Mouse (Mus musculus) granulocyte monocyte progenitor cell, adult 5-6 weeks (primary cell): ENCODE measurements around the gene Nudt9. TPM values are rescaled to one million over a fixed set of nuclear protein-coding genes. Genes with fewer than 3 reads are reported as not detected.
"Not testable (repeated sequence)": the region's sequence is repeated elsewhere in the genome, so short reads cannot be mapped to it uniquely, and the experiment has no call there.

ENCODE experiments used
- ATAC-seq: replicated peaks from 2 replicates; pipeline ENCODE4 v1.8.0; 2016; ENCODE audit warnings: mild to moderate bottlenecking, moderate TSS enrichment, inconsistent platforms; ENCODE audit not compliant: poor library complexity, severe bottlenecking
- total RNA-seq, 2 experiments: library from RNA; stranded (forward) in 1 of 2; stranded (reverse) in 1 of 2; fragments of 200-712, 200-1000 nt in 1 of 2; fragments of >200 nt in 1 of 2; fragmentation: Nextera tagmentation in 1 of 2; gene quantifications; 2 replicates each; pipeline ENCODE4 v1.2.3; 2014 to 2017

Nudt9 gene
- total RNA-seq (2014; fragmentation: Nextera tagmentation) (21.3 and 32.5 TPM in 2 replicates), total RNA-seq (2017) (37.4 and 43.8 TPM in 2 replicates)

DNA sequence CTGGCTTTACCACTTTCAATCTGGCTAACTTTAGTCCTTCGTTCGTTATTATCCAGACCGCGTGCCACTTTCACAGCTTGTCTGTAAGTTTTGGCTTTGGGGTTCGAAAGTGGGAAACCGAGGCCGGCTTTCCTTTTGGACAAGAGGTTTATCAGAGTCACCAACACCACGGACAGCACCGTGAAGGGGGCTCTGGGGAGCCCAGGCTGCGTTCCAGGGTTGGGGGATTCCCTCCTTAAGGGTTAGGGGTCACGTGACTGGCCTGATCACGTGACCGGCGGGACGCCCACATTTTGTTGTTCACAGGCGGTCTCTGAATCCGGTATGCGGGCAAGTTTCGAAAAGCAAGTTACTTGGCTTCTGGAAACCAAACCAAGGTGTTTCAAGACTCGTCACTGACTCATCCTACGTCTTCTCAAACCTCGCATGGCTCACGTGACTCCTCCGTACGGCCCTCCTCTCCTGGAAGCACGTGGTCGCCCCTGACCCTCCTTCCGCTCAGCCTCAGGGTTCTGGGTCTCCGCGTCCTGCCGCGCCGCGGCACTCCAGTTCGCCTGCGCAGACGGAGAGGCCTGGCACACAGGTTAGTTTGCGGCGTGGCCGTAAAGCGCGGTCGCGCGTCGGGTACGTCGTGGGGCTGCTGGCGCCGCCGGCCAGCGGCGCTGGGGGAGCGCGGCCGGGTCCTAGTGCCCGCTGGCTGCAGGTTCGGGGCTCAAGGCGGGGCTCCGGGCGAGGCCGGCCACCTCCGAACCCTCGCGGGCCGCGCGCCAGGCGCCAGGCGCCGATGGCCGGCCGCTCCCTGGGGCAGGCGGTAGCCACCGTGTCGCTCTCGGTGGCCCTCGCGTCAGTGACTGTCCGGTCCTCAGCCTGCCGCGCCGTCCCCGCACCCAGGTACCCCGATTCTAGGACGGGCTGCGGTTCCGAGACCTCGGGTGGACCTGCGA lies at the start of gene Nudt9:
Gene Nudt9 (plus strand): TSS at position 51 of the 944 bp plus-strand sequence.
- peak; percentile 88 for ATAC-seq

- no peak for ATAC-seq
Measured at GRCm38 (mm10) chr5:103998739-103999138, 47.4 kb upstream of the Nudt9 start.

DNA sequence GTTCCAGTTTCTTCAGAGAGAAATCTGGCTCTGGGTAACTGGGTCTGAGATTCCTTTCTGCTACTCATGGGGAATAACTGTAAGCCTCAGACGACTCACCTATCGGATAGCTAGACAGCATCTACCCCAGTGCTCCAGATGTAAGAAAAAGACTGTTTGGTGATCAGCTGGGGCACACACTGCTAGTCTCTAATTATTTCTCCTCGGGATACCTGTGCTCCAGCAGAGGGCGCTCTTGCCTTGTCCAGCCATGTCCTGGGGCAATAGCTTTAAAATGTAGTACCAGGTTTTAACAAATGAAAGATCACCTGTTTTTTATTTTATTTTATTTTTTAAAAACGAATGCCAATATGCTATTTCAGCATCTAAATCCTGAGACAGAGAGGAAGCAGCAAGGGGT lies 46.4 kb upstream of the Nudt9 start:
- ATAC-seq, result peak; percentile 89

DNA sequence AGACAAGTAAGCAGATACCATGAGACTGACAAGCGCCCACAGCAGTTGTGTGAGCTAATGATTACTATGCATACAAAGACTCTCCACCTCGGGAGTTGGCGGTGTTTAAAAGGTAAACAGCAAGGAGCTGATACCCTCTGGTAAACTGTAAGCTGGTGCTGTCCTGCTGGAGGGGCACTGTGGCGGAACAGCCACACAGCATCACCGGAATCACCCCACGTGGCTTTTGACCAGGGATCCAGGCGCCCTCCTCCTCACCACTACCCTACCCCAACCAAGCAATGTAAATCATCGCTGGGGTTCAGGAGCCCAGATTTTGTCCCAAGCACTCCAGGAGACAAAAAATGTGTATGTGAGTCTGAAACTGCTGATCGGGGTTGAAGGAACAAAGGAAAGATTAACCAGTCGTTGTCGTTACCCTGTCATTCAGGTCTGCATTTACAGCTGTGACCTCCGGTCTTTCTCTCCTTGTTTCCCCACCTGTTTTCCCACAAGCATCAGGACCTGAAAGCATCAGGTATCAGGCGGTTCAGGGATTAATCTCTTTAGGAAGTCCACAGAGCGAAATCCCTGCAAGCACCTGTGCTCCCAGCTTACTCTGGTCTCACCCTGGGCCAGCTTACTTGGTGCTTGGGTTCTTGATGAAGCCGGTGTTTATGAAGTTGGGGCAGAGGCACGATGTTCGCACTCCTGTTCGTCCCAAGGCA lies 43.4 kb upstream of the Nudt9 start:
- ATAC-seq, result no peak

DNA sequence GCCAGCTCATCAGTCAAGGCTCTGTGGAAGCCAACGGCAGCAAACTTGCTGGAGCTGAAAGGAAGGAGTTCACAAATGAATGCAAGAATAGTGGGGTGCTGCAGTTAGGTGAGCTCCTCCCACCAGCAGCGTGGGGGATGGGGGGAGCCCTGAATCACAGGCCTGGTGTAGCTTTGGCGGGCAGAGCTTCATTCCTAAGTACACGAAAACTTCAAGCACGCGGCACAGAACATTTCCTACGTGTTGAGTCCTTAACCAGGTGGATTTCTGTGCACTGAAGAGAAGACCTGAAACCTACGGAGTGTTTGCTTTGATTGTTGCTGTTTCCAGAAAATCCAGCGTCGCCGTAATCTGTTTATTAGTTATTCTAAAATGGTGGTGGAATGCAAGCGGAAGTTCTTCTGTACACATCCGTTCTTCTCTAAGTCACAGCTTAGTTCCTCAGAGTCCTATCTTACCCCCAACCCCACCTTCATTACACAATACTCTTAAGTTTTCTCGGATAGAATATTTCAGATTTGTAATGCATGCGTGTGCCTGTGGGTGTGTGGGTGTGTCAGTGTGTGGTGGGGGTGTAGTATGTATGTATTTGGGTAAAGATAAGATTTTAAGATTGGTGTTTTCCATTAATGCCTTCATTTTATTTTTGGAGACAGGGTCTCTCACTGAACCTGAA lies 42.7 kb upstream of the Nudt9 start:
- ATAC-seq, result no peak

DNA sequence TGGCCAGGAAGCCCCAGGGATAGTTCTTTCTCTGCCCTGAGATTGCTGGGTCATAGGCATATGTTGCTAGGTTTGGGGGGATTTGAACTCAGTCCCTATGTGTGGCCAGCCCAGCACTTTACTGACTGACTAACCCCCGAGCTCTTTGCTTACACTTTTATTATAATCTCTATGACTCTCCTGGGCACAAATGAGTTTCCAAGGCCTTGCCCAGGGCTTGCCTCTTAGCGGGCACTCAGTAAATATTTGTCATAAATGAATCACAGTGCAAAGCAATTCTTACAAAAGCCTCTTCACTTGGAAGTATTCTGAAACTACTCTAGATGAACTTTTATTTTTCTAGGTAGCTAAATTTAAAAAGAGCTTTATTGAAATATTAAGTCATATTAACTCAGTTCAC lies 42.2 kb upstream of the Nudt9 start:
- ATAC-seq, result no peak

GRCm38 (mm10) chr5:104006811-104007210 lies 39.3 kb upstream of the Nudt9 start:
- no peak for ATAC-seq

DNA sequence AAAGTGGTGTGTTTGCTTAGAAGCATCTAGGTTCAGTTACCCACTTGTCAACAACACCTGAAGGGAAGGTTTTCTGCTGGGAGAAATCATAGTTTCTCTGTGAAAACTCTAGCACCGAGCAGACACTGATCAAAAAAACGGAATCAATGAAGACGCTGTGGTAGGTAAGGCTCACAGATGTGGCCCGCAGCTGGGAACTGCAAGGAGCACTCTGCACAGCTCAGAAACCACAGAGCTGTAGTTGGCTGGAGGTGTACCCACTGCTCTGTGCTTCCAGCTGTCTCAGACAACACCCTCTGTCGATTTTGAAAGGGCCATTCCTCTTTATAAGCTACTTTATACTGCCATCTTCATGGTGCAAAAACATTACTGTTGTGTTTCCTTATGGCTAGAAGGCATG lies 38.3 kb upstream of the Nudt9 start:
- no peak for ATAC-seq

- ATAC-seq, result no peak
Measured at GRCm38 (mm10) chr5:104009421-104009820, 36.7 kb upstream of the Nudt9 start.

- no peak for ATAC-seq
Measured at GRCm38 (mm10) chr5:104010261-104010660, 35.8 kb upstream of the Nudt9 start.

- ATAC-seq, result no peak
Measured at GRCm38 (mm10) chr5:104011419-104011818, 34.7 kb upstream of the Nudt9 start.

DNA sequence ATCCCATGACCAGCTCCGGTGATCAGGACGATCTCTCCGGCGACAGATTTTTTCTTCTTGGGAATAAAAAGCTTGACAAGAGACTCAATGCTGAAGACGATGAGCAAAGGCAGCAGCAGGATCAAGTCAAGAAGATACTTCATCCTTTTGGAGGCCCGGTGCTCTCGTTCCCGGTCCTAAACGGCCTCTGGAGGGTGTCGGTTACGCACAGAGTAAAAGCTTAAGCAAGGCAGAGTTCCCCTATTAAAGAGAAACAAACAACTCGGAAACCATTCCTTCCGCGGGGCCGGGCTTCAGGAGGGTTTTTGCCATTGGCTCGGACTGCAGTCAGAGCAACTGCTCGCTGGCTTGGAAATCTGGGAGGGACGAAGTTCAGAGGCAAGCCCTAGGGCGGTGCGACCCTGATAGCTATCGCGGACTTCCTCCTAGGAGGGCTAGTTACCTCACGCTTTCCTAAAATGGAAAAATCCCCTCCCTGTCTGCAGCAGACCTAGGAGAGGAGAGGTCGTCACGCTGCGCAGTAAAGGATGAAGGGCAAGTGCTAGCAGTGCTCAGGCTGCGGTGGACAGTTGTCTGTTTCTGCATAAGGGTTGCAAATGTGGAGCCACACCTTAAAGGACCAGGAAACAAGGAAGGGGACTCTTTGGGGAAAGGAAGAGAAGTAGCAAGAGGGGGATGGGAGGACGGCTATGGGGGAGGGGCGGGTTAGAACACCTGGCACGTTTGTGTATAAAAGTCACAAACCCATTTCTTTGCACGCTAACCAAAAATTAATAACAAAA lies 24.3 kb upstream of the Nudt9 start, which contains the start of gene Hsd17b11:
Gene Hsd17b11 (minus strand): TSS at position 323 of the 782 bp plus-strand sequence.
- peak; percentile 86 for ATAC-seq

- ATAC-seq, result no peak
Measured at GRCm38 (mm10) chr5:104022558-104022957, 23.5 kb upstream of the Nudt9 start.

GRCm38 (mm10) chr5:104023289-104024020 lies 22.7 kb upstream of the Nudt9 start:
- peak; percentile 8; the same call in 1 of the 2 replicates for ATAC-seq

GRCm38 (mm10) chr5:104024193-104024592 lies 21.9 kb upstream of the Nudt9 start:
- ATAC-seq, result not testable (repeated sequence)

DNA sequence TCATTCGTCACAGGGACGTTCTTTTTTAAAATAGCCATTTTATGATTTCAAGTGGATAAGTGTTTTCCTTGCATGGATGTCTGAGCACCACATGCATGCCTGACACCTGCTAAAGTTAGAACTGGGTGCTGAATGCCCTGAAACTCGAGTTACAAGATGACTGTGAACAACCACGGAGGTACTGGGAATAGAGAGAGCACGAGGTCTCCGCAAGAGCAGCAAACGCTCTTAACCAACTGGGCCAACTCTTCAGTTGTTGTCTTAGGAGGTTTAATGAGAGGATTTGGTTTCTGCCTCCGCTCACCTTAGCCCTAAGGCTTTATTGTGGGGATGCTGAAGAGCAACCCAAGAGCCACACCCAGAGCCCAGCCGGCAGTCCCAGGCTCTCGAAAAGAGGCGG lies 21.3 kb upstream of the Nudt9 start:
- ATAC-seq, result no peak

GRCm38 (mm10) chr5:104025245-104025854 lies 20.8 kb upstream of the Nudt9 start:
- no peak for ATAC-seq

DNA sequence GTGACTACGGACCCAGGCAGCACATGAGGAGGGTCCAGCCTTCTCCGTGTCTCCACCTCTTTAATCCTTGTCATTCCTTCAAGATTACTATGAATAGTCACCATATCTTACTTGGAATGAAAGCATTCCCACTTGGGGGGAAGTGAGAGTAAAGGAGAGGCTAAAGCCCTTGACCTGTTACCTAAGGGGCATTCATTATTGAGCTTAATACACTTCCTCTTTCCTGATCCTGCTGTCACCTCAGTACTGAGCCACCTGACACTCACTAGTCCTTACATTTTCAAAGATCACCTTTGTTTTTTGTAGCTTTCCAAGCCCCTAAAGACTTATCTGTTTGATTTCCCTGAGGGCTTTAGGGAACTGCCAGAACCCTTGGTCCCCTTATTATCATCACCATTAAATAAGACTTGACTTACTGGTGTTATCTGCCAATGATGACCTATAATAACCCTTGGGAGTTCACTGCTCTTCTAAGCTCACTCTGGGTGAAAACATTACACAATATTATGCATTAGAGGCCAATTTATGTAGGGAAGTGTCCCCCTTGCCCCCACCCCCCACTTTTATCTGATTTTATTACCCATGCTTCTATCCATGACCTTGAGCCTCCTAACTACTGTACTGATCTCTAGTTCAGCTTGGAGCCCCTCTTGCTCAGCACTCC lies 13.5 kb upstream of the Nudt9 start:
- ATAC-seq, result peak; percentile 83
